Mouse (Mus musculus) hindbrain, embryonic 12.5 days (tissue): ENCODE results near the gene Rdh9. TPM values are rescaled to one million over a fixed set of nuclear protein-coding genes. Genes with fewer than 3 reads are reported as not detected.
"Not testable (repeated sequence)": the region's sequence is repeated elsewhere in the genome, so short reads cannot be mapped to it uniquely, and the experiment has no call there.

Source experiments
- ATAC-seq: fragments of 200-750 bp; cut with Nextera tagmentation; 2 replicates; pipeline ENCODE4 v1.8.0; 2017; ENCODE audit warnings: moderate TSS enrichment; ENCODE audit not compliant: low FRiP score
- H3K27ac ChIP-seq: fragments of 300-500 bp; sonication (generic); 2 replicates; pipeline ENCODE4 v1.5.1; 2016; ENCODE audit warnings: mild to moderate bottlenecking
- H3K27me3 ChIP-seq: fragments of 300-500 bp; sonication (generic); 2 replicates; pipeline ENCODE4 v1.6.1; 2016; ENCODE audit warnings: mild to moderate bottlenecking
- H3K36me3 ChIP-seq: fragments of 300-500 bp; sonication (generic); 2 replicates; pipeline ENCODE4 v1.6.1; 2016; ENCODE audit warnings: mild to moderate bottlenecking
- H3K4me1 ChIP-seq: fragments of 300-500 bp; sonication (generic); 2 replicates; pipeline ENCODE4 v1.6.1; 2016
- H3K4me2 ChIP-seq: fragments of 300-500 bp; sonication (generic); replicated peaks from 2 replicates; pipeline ENCODE4 v1.6.1; 2016; ENCODE audit warnings: mild to moderate bottlenecking
- H3K4me3 ChIP-seq: fragments of 300-500 bp; sonication (generic); 2 replicates; pipeline ENCODE4 v1.5.1; 2016; ENCODE audit warnings: mild to moderate bottlenecking
- H3K9ac ChIP-seq: fragments of 300-500 bp; sonication (generic); 2 replicates; pipeline ENCODE4 v1.6.1; 2016; ENCODE audit warnings: mild to moderate bottlenecking, moderate library complexity
- H3K9me3 ChIP-seq: fragments of 300-500 bp; sonication (generic); replicated peaks from 2 replicates; pipeline ENCODE4 v1.6.1; 2016; ENCODE audit warnings: mild to moderate bottlenecking
- WGBS: fragments of 180-500 bp; shearing (Covaris S2); methylation state at CpG from one replicate; pipeline ENCODE4 v1.1.7; 2016; 5-methylcytosine and 5-hydroxymethylcytosine counted together
- polyA plus RNA-seq: library from polyadenylated mRNA; unstranded; fragments of >200 nt; fragmentation: Nextera tagmentation; extraction: Ambion mirVana; gene quantifications from 2 replicates; pipeline ENCODE4 v1.2.1, GENCODE M21; 2016

The Rdh9 gene
- polyA plus RNA-seq, 1 experiment from 2014 or later = 0.08 TPM

DNA sequence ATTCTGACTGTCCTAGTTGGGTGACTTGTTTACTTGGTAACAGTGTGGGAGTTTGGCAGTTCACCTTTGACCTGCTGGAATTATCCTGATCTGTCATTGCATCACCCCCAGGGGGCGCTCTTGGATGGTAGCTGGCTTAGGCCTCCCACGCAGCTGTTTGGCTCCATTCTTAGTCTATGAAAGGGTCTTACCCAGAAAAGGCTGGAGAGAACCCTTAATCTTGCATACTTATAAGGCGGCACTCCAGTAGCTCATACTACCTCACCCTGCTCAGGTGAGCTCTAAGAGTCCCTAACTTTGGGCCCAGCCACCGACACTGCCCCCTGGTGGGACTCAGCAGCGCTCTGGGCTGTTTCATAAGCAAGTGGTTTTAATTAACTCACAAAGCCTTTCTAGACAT lies 31.5 kb upstream of the Rdh9 start:
- no peak overlapping the region for H3K4me3 ChIP-seq
- no peak for ATAC-seq
- peaks cover 72% of the 10 kb centered on the region for H3K36me3 ChIP-seq
- no peaks in the 10 kb centered on the region for H3K9me3 ChIP-seq
- H3K9ac ChIP-seq = no peak overlapping the region
- H3K4me2 ChIP-seq = no peak overlapping the region
- no peak overlapping the region for H3K27ac ChIP-seq
- H3K27me3 ChIP-seq = no peaks in the 10 kb centered on the region
- peaks cover 18% of the 10 kb centered on the region for H3K4me1 ChIP-seq
- WGBS = 61% methylated on average over 5 of the region's 5 CpGs

- H3K9ac ChIP-seq = no peak overlapping the region
- H3K4me2 ChIP-seq = no peak overlapping the region
- H3K27ac ChIP-seq = no peak overlapping the region
- WGBS = 80% methylated on average over 5 of the region's 5 CpGs
- peaks cover 72% of the 10 kb centered on the region for H3K36me3 ChIP-seq
- no peaks in the 10 kb centered on the region for H3K27me3 ChIP-seq
- ATAC-seq = no peak
- H3K4me1 ChIP-seq = peaks cover 10% of the 10 kb centered on the region
- H3K9me3 ChIP-seq = no peaks in the 10 kb centered on the region
- H3K4me3 ChIP-seq = no peak overlapping the region
Observed at GRCm38 (mm10) chr10:127745886-127746285, 30.3 kb upstream of the Rdh9 start.

DNA sequence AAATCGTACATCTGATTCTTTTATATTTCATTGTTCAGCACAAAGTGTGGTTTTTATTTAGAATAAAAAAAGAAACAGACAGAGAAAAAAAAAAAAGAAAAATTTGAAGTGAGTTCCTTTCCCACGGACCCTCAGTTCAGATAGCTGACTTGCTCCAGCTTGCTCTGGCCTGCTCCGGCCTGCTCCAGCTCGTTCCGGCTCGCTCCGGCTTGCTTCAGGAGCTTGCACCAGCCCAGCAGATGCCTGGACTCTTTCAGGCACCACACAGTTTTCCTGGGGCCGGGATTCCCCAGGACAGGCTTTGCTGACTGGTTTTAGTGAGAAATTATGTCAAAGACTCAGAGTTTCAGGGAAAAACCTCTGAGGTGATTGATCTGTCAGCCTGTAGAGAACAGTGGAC lies 28.9 kb upstream of the Rdh9 start:
- Histone ChIP-seq H3K9me3 (no peaks in the 10 kb centered on the region), H3K27ac (no peak overlapping the region), H3K4me2 (no peak overlapping the region), H3K4me1 (peaks cover 8% of the 10 kb centered on the region), H3K9ac (no peak overlapping the region), H3K36me3 (peaks cover 61% of the 10 kb centered on the region), H3K27me3 (no peaks in the 10 kb centered on the region), H3K4me3 (no peak overlapping the region)
- WGBS = 92% methylated on average over 8 of the region's 8 CpGs
- no peak for ATAC-seq

GRCm38 (mm10) chr10:127748847-127749612 lies 27.2 kb upstream of the Rdh9 start:
- peak overlapping the region; percentile 37; the same call in 1 of the 2 replicates for H3K4me2 ChIP-seq
- no peak overlapping the region for H3K4me3 ChIP-seq
- H3K4me1 ChIP-seq = peaks cover 8% of the 10 kb centered on the region
- peaks cover 43% of the 10 kb centered on the region for H3K36me3 ChIP-seq
- WGBS = 7% methylated on average over 7 of the region's 8 CpGs
- no peaks in the 10 kb centered on the region for H3K27me3 ChIP-seq
- no peak overlapping the region for H3K27ac ChIP-seq
- no peaks in the 10 kb centered on the region for H3K9me3 ChIP-seq
- no peak; the same call in 1 of the 2 replicates for ATAC-seq
- H3K9ac ChIP-seq = no peak overlapping the region

- 54% methylated on average over 24 of the region's 24 CpGs for WGBS
- Histone ChIP-seq H3K27ac (no peak overlapping the region), H3K9me3 (no peaks in the 10 kb centered on the region), H3K9ac (peak overlapping the region; percentile 24; the same call in 1 of the 2 replicates), H3K4me1 (peaks cover 8% of the 10 kb centered on the region), H3K36me3 (peaks cover 32% of the 10 kb centered on the region), H3K27me3 (no peaks in the 10 kb centered on the region), H3K4me2 (peak overlapping the region; percentile 37), H3K4me3 (peak overlapping the region; percentile 22; the same call in 1 of the 2 replicates)
- ATAC-seq = no peak
Observed at GRCm38 (mm10) chr10:127750136-127750777, 25.9 kb upstream of the Rdh9 start.

DNA sequence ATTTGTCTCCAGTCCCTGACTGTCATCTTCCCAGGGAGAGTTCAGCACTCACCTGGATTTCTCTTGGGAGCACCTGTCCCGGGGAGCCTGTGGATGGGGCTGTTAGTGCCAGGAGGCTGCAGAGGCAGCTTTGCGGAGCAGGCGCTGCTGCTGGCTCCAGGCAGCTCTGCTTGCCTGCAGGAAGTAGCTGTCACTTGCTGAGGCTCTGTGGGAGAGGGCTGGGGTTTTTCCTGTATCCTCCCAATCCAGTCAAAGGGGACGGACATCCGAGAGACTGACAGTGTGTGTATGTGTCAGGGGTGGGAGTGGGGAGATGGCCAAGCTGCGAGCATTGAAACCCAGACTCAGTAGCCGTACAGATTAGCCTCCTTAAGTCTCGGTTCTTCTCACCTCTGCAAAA lies 24.6 kb upstream of the Rdh9 start, which contains the start of gene Gpr182:
Gene Gpr182 (minus strand): TSS at position 185 of the 400 bp plus-strand sequence.
- ATAC-seq = no peak
- no peak within 1 kb of the TSS for H3K4me2 ChIP-seq
- no peak within 1 kb of the TSS for H3K9ac ChIP-seq
- H3K27me3 ChIP-seq = no peaks in the 10 kb centered on the region
- peaks cover 8% of the 10 kb centered on the region for H3K4me1 ChIP-seq
- no peak within 1 kb of the TSS for H3K4me3 ChIP-seq
- H3K9me3 ChIP-seq = no peaks in the 10 kb centered on the region
- 58% methylated on average over 8 of the region's 8 CpGs for WGBS
- peaks cover 19% of the 10 kb centered on the region for H3K36me3 ChIP-seq
- no peak within 1 kb of the TSS for H3K27ac ChIP-seq

GRCm38 (mm10) chr10:127754566-127755166 lies 21.5 kb upstream of the Rdh9 start:
- 86% methylated on average over 6 of the region's 6 CpGs for WGBS
- Histone ChIP-seq H3K36me3 (no peaks in the 10 kb centered on the region), H3K9me3 (no peaks in the 10 kb centered on the region), H3K4me2 (no peak overlapping the region), H3K4me1 (no peaks in the 10 kb centered on the region), H3K4me3 (no peak overlapping the region), H3K27ac (no peak overlapping the region), H3K27me3 (no peaks in the 10 kb centered on the region), H3K9ac (no peak overlapping the region)
- no peak for ATAC-seq

DNA sequence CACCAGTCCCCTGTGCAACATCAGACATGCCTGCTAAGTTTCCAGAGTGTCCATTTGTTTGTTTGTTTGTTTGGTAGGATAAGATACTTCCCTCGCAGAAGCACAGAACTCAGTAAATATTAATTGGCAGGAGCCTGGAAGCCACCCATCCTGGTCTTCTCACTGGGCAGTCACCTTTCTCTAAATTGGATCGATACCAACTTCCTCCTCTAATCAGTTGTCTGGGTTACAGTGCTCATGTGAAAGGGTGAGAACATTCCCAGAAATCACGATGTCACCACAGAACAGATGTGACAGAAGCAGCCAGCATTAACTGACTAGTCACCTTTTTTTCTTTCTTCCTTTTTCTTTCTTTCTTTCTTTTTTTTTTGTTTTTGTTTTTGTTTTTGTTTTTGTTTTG lies 20.9 kb upstream of the Rdh9 start:
- Histone ChIP-seq H3K27ac (no peak overlapping the region), H3K36me3 (no peaks in the 10 kb centered on the region), H3K4me2 (no peak overlapping the region), H3K9ac (no peak overlapping the region), H3K4me1 (no peaks in the 10 kb centered on the region), H3K4me3 (no peak overlapping the region), H3K27me3 (no peaks in the 10 kb centered on the region), H3K9me3 (no peaks in the 10 kb centered on the region)
- no peak for ATAC-seq
- 83% methylated on average over 3 of the region's 3 CpGs for WGBS

- no peak overlapping the region for H3K4me3 ChIP-seq
- no peaks in the 10 kb centered on the region for H3K27me3 ChIP-seq
- H3K4me1 ChIP-seq = no peaks in the 10 kb centered on the region
- H3K4me2 ChIP-seq = peak overlapping the region; percentile 19
- no peaks in the 10 kb centered on the region for H3K36me3 ChIP-seq
- WGBS = 61% methylated on average over 18 of the region's 18 CpGs
- no peak for ATAC-seq
- no peaks in the 10 kb centered on the region for H3K9me3 ChIP-seq
- no peak overlapping the region for H3K27ac ChIP-seq
- no peak overlapping the region for H3K9ac ChIP-seq
Observed at GRCm38 (mm10) chr10:127755770-127756468, 20.3 kb upstream of the Rdh9 start.

DNA sequence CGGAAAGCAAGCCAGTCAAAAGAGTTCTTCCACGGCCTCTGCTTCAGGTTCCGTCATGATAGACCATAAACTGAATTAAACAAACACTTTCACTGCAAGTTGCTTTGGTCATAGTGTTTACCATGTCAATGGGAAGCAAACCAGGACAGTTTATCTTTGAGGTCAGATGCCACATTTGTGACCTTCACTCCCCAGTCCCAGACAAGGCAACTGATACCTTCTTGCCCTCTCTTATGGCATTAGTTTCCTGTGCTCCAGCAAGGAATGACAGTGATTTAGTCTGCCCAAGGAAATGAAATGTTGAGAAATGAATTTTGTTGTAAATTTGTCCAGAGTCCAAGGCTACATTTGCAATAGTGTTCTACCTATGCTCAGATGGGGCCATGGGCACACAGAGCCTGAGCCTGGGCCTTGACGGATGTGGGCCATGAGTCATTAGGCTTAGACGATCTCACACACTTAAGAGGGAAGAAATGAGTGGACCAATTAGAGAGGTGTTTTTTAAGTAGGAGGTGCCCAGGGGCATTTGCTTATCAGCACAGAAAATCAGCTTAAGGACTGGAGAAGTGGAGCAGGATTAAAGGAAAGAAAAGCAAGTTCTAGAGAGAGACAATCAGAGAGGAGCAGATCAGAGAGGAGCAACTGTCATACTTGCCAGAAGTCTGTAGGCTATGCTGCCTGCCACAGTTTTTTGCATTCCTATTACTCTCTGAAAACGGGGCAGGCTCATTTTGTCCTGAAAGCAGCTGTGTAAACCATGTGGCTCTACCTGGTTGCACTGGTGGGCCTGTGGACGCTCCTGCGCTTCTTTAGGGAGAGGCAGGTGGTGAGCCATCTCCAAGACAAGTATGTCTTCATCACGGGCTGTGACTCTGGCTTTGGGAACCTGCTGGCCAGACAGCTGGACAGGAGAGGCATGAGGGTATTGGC lies 16.7 kb upstream of the Rdh9 start, which contains the start of the genes Rdh1 and Rdh16f1:
Gene Rdh1 (plus strand): TSS at position 541 of the 930 bp plus-strand sequence.
Gene Rdh16f1 (plus strand): TSS at position 607 of the 930 bp plus-strand sequence.
- H3K4me1 ChIP-seq = no peaks in the 10 kb centered on the region
- no peak within 1 kb of the TSS for H3K9ac ChIP-seq
- no peak within 1 kb of the TSS for H3K4me3 ChIP-seq
- no peak within 1 kb of the TSS for H3K4me2 ChIP-seq
- H3K27me3 ChIP-seq = no peaks in the 10 kb centered on the region
- H3K36me3 ChIP-seq = no peaks in the 10 kb centered on the region
- ATAC-seq = no peak
- whole genome bisulfite sequencing = 78% methylated on average over 9 of the region's 9 CpGs
- no peak within 1 kb of the TSS for H3K27ac ChIP-seq
- no peaks in the 10 kb centered on the region for H3K9me3 ChIP-seq

DNA sequence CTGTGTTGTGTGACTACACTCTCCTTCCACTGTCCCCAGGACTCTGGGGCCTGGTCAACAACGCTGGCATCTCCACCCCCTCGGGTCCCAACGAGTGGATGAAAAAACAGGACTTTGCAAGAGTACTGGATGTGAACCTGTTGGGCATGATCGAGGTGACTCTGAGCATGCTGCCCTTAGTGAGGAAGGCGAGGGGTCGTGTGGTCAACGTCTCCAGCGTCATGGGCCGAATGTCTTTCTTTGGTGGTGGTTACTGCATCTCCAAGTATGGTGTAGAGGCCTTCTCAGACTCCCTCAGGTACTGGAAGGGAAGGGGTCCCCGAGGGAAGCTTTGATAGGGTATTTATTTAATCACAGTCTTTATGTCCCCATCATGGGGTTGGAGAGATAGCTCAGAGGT lies 13.3 kb upstream of the Rdh9 start:
- H3K27me3 ChIP-seq, H3K9me3 ChIP-seq, H3K4me3 ChIP-seq, H3K4me1 ChIP-seq, H3K4me2 ChIP-seq, ATAC-seq, H3K9ac ChIP-seq, H3K36me3 ChIP-seq, H3K27ac ChIP-seq: not testable (repeated sequence)
- WGBS = 82% methylated on average over 10 of the region's 10 CpGs
